Mouse (Mus musculus): ENCODE measurements around the gene Slc30a2. TPM values are rescaled to one million over a fixed set of nuclear protein-coding genes. Genes with fewer than 3 reads are reported as not detected.
A peak's percentile ranks its signal among the peaks of the same experiment; 100 is the strongest.

Slc30a2 gene
- polyA plus RNA-seq, 1 experiment: 21.3 TPM

DNA sequence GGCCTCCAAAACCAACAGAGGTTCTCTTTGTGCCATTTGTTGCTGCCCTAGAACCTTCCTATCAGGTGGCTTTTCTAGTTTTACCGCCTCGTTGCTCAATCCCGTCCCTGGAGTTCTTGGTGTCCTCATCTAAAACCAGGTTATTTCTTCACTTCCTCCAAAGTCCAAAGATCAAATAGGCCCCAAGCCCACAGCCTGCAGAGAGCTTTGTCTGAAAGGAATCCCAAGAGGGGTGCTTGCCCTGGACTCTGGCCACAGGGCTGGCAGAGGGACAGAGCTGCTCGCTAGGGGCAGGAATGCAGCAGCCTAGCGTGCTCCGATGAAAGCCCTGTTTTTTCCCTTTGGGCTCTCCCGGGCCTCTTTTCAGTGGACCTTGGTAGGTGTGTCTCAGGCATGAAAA lies 54.1 kb downstream of the Slc30a2 start:
- no peaks in the 10 kb centered on the region for H3K27me3 ChIP-seq (ENCODE audit: control insufficient read depth, insufficient read depth, low read length)
- TF ChIP-seq POLR2A (IDR thresholded peaks at IDR 0.05; ENCODE audit: control insufficient read depth, low read depth, low read length) (no peak), CTCF (IDR thresholded peaks at IDR 0.05; ENCODE audit: control insufficient read depth, insufficient read depth, insufficient replicate concordance, low read depth, low read length) (no peak)
- peak overlapping the region; percentile 67 for H3K27ac ChIP-seq (ENCODE audit: control insufficient read depth, insufficient read depth, low read depth, low read length)
- H3K36me3 ChIP-seq (ENCODE audit: control insufficient read depth, insufficient read depth, low read length): no peaks in the 10 kb centered on the region
- peaks cover 24% of the 10 kb centered on the region for H3K4me1 ChIP-seq (ENCODE audit: control insufficient read depth, insufficient read depth, low read length)
- peak overlapping the region; percentile 48 for H3K4me3 ChIP-seq (ENCODE audit: control insufficient read depth, low read depth, low read length)

GRCm38 (mm10) chr4:134397732-134398131 lies 54.8 kb downstream of the Slc30a2 start:
- Histone ChIP-seq H3K4me1 (ENCODE audit: control insufficient read depth, insufficient read depth, low read length) (peaks cover 30% of the 10 kb centered on the region), H3K27me3 (ENCODE audit: control insufficient read depth, insufficient read depth, low read length) (no peaks in the 10 kb centered on the region), H3K27ac (ENCODE audit: control insufficient read depth, insufficient read depth, low read depth, low read length) (no peak overlapping the region), H3K36me3 (ENCODE audit: control insufficient read depth, insufficient read depth, low read length) (no peaks in the 10 kb centered on the region), H3K4me3 (ENCODE audit: control insufficient read depth, low read depth, low read length) (no peak overlapping the region)
- TF ChIP-seq CTCF (IDR thresholded peaks at IDR 0.05; ENCODE audit: control insufficient read depth, insufficient read depth, insufficient replicate concordance, low read depth, low read length): no peak
- TF ChIP-seq POLR2A (IDR thresholded peaks at IDR 0.05; ENCODE audit: control insufficient read depth, low read depth, low read length): no peak

GRCm38 (mm10) chr4:134400206-134400605 lies 57.2 kb downstream of the Slc30a2 start:
- no peaks in the 10 kb centered on the region for H3K27me3 ChIP-seq (ENCODE audit: control insufficient read depth, insufficient read depth, low read length)
- H3K4me1 ChIP-seq (ENCODE audit: control insufficient read depth, insufficient read depth, low read length): peaks cover 36% of the 10 kb centered on the region
- no peak overlapping the region for H3K4me3 ChIP-seq (ENCODE audit: control insufficient read depth, low read depth, low read length)
- no peak overlapping the region for H3K27ac ChIP-seq (ENCODE audit: control insufficient read depth, insufficient read depth, low read depth, low read length)
- TF ChIP-seq CTCF (IDR thresholded peaks at IDR 0.05; ENCODE audit: control insufficient read depth, insufficient read depth, insufficient replicate concordance, low read depth, low read length) (no peak), POLR2A (IDR thresholded peaks at IDR 0.05; ENCODE audit: control insufficient read depth, low read depth, low read length) (no peak)
- H3K36me3 ChIP-seq (ENCODE audit: control insufficient read depth, insufficient read depth, low read length): no peaks in the 10 kb centered on the region

GRCm38 (mm10) chr4:134401181-134401661 lies 58.2 kb downstream of the Slc30a2 start:
- TF ChIP-seq POLR2A (IDR thresholded peaks at IDR 0.05; ENCODE audit: control insufficient read depth, low read depth, low read length) (peak; percentile 56; the same call in 1 of the 2 replicates), CTCF (IDR thresholded peaks at IDR 0.05; ENCODE audit: control insufficient read depth, insufficient read depth, insufficient replicate concordance, low read depth, low read length) (no peak)
- no peaks in the 10 kb centered on the region for H3K36me3 ChIP-seq (ENCODE audit: control insufficient read depth, insufficient read depth, low read length)
- peaks cover 32% of the 10 kb centered on the region for H3K4me1 ChIP-seq (ENCODE audit: control insufficient read depth, insufficient read depth, low read length)
- H3K27me3 ChIP-seq (ENCODE audit: control insufficient read depth, insufficient read depth, low read length): no peaks in the 10 kb centered on the region
- peak overlapping the region; percentile 89 for H3K4me3 ChIP-seq (ENCODE audit: control insufficient read depth, low read depth, low read length)
- peak overlapping the region; percentile 86 for H3K27ac ChIP-seq (ENCODE audit: control insufficient read depth, insufficient read depth, low read depth, low read length)

GRCm38 (mm10) chr4:134401856-134402570 lies 59.0 kb downstream of the Slc30a2 start:
- no peaks in the 10 kb centered on the region for H3K27me3 ChIP-seq (ENCODE audit: control insufficient read depth, insufficient read depth, low read length)
- peaks cover 30% of the 10 kb centered on the region for H3K4me1 ChIP-seq (ENCODE audit: control insufficient read depth, insufficient read depth, low read length)
- H3K27ac ChIP-seq (ENCODE audit: control insufficient read depth, insufficient read depth, low read depth, low read length): peak overlapping the region; percentile 60; the same call in 1 of the 2 replicates
- peak overlapping the region; percentile 58 for H3K4me3 ChIP-seq (ENCODE audit: control insufficient read depth, low read depth, low read length)
- TF ChIP-seq CTCF (IDR thresholded peaks at IDR 0.05; ENCODE audit: control insufficient read depth, insufficient read depth, insufficient replicate concordance, low read depth, low read length): no peak
- no peak for TF ChIP-seq POLR2A (IDR thresholded peaks at IDR 0.05; ENCODE audit: control insufficient read depth, low read depth, low read length)
- no peaks in the 10 kb centered on the region for H3K36me3 ChIP-seq (ENCODE audit: control insufficient read depth, insufficient read depth, low read length)

DNA sequence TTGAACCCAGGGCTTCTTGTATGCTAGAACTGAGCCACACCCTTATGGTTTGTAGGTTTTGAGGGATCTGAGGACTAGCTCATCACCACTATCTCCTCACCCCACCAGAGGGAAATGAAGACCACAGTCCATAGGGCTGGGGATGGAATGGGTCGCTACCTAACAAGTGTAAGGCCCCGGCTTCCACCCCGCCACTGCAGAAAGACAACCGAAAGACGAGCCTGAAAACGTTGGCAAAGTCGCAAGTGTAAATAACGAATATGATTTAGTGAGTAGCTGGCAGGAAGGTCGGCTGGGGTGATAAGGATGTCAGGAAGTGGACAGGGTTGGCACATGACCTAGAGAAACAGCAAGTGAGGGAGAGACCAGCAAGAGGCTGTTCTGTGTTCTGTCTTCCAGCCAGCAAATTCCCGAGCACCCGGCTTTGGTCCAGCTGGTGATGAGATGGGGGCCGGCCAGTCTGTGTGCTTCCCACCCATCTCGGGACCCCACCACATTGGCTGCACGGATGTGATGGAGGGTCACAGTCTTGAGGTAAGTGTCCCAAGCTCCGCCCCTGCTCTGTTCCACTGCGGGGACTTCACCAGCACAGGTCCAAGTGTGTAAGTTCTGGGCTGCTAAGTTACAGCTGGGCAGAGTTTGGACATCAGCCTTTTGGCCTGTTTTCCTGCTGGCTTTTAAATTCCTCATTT lies 59.7 kb downstream of the Slc30a2 start:
- Histone ChIP-seq H3K27ac (ENCODE audit: control insufficient read depth, insufficient read depth, low read depth, low read length) (no peak overlapping the region), H3K4me3 (ENCODE audit: control insufficient read depth, low read depth, low read length) (no peak overlapping the region), H3K27me3 (ENCODE audit: control insufficient read depth, insufficient read depth, low read length) (no peaks in the 10 kb centered on the region), H3K36me3 (ENCODE audit: control insufficient read depth, insufficient read depth, low read length) (no peaks in the 10 kb centered on the region), H3K4me1 (ENCODE audit: control insufficient read depth, insufficient read depth, low read length) (peaks cover 26% of the 10 kb centered on the region)
- TF ChIP-seq CTCF (IDR thresholded peaks at IDR 0.05; ENCODE audit: control insufficient read depth, insufficient read depth, insufficient replicate concordance, low read depth, low read length): no peak
- TF ChIP-seq POLR2A (IDR thresholded peaks at IDR 0.05; ENCODE audit: control insufficient read depth, low read depth, low read length): 0 out of 2 replicates have a peak, but pooled peaks have one; percentile 27

DNA sequence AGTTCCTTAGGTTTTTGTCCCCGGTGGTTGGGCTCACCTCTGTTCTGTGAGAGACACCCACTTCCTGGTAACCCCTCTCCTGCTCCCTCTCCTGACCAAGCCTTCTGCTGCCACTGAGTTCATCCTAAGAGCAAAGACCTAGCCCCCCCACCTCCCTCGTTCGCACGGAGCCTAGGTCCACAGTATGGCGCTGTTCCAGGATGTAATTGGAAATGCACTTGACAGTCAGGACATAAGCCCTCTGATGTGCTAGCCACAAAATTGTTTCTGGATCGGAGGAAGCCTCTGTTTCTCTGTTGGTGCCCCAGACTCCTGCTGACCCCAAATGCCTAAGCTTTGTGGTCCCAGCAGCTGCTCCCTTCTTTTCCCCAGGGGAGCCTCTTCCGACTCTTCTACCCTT lies 60.7 kb downstream of the Slc30a2 start:
- Histone ChIP-seq H3K27me3 (ENCODE audit: control insufficient read depth, insufficient read depth, low read length) (no peaks in the 10 kb centered on the region), H3K4me1 (ENCODE audit: control insufficient read depth, insufficient read depth, low read length) (peaks cover 26% of the 10 kb centered on the region), H3K4me3 (ENCODE audit: control insufficient read depth, low read depth, low read length) (no peak overlapping the region), H3K27ac (ENCODE audit: control insufficient read depth, insufficient read depth, low read depth, low read length) (no peak overlapping the region), H3K36me3 (ENCODE audit: control insufficient read depth, insufficient read depth, low read length) (no peaks in the 10 kb centered on the region)
- no peak for TF ChIP-seq CTCF (IDR thresholded peaks at IDR 0.05; ENCODE audit: control insufficient read depth, insufficient read depth, insufficient replicate concordance, low read depth, low read length)
- TF ChIP-seq POLR2A (IDR thresholded peaks at IDR 0.05; ENCODE audit: control insufficient read depth, low read depth, low read length): no peak

Other genes with a start within 250 kb of the Slc30a2 start
- 2.0 and 660 TPM in 2 replicates for gene Cd52, start 248.1 kb upstream of the Slc30a2 start, polyA plus RNA-seq (2012; rRNA removed)
- gene Ubxn11, start 240.6 kb upstream of the Slc30a2 start, polyA plus RNA-seq (2012; rRNA removed): 457 and 483 TPM in 2 replicates
- gene Sh3bgrl3, start 214.4 kb upstream of the Slc30a2 start, polyA plus RNA-seq (2012; rRNA removed): 85.6 and 157 TPM in 2 replicates
- 110 and 114 TPM in 2 replicates for gene Cep85, start 156.1 kb upstream of the Slc30a2 start, polyA plus RNA-seq (2012; rRNA removed)
- gene Gm7534, start 140.2 kb upstream of the Slc30a2 start, polyA plus RNA-seq (2012; rRNA removed): not detected in 2 replicates
- gene Catsper4, start 115.8 kb upstream of the Slc30a2 start, polyA plus RNA-seq (2012; rRNA removed): 126 and 129 TPM in 2 replicates
- 0.88 and 1.2 TPM in 2 replicates for gene Cnksr1, start 104.8 kb upstream of the Slc30a2 start, polyA plus RNA-seq (2012; rRNA removed)
- 0.11 and 0.26 TPM in 2 replicates for gene E130218I03Rik, start 99.5 kb upstream of the Slc30a2 start, polyA plus RNA-seq (2012; rRNA removed)
- 7.5 and 9.7 TPM in 2 replicates for gene Zfp593, start 97.6 kb upstream of the Slc30a2 start, polyA plus RNA-seq (2012; rRNA removed)
- gene Gm30191, start 96.2 kb upstream of the Slc30a2 start, polyA plus RNA-seq (2012; rRNA removed): 0.25 TPM in 1 of 2 replicates, not detected in the other
- gene Grrp1, start 89.1 kb upstream of the Slc30a2 start, polyA plus RNA-seq (2012; rRNA removed): 1.9 and 2.7 TPM in 2 replicates
- 6.2 and 6.4 TPM in 2 replicates for gene Pdik1l, start 55.3 kb upstream of the Slc30a2 start, polyA plus RNA-seq (2012; rRNA removed)
- gene Trim63, start 28.1 kb upstream of the Slc30a2 start, polyA plus RNA-seq (2012; rRNA removed): 1.6 and 1.8 TPM in 2 replicates
- gene Extl1, start 40.7 kb downstream of the Slc30a2 start, polyA plus RNA-seq (2012; rRNA removed): 0.25 and 0.26 TPM in 2 replicates
- gene Pafah2, start 53.1 kb downstream of the Slc30a2 start, polyA plus RNA-seq (2012; rRNA removed): 36.0 and 37.2 TPM in 2 replicates
- 109 and 126 TPM in 2 replicates for gene Stmn1, start 125.1 kb downstream of the Slc30a2 start, polyA plus RNA-seq (2012; rRNA removed)
- 65.0 and 67.1 TPM in 2 replicates for gene Paqr7, start 153.5 kb downstream of the Slc30a2 start, polyA plus RNA-seq (2012; rRNA removed)
- gene Aunip, start 167.8 kb downstream of the Slc30a2 start, polyA plus RNA-seq (2012; rRNA removed): 3.7 and 3.8 TPM in 2 replicates
- gene Mtfr1l, start 192.2 kb downstream of the Slc30a2 start, polyA plus RNA-seq (2012; rRNA removed): 286 and 306 TPM in 2 replicates
- 1.4 and 1.6 TPM in 2 replicates for gene Selenon, start 209.0 kb downstream of the Slc30a2 start, polyA plus RNA-seq (2012; rRNA removed)